Mouse (Mus musculus): ENCODE data around the gene Palld. TPM values are rescaled to one million over a fixed set of nuclear protein-coding genes. Genes with fewer than 3 reads are reported as not detected.

Gene Palld
- polyA plus RNA-seq, 1 experiment from 2014 or later, result 84.1 TPM

DNA sequence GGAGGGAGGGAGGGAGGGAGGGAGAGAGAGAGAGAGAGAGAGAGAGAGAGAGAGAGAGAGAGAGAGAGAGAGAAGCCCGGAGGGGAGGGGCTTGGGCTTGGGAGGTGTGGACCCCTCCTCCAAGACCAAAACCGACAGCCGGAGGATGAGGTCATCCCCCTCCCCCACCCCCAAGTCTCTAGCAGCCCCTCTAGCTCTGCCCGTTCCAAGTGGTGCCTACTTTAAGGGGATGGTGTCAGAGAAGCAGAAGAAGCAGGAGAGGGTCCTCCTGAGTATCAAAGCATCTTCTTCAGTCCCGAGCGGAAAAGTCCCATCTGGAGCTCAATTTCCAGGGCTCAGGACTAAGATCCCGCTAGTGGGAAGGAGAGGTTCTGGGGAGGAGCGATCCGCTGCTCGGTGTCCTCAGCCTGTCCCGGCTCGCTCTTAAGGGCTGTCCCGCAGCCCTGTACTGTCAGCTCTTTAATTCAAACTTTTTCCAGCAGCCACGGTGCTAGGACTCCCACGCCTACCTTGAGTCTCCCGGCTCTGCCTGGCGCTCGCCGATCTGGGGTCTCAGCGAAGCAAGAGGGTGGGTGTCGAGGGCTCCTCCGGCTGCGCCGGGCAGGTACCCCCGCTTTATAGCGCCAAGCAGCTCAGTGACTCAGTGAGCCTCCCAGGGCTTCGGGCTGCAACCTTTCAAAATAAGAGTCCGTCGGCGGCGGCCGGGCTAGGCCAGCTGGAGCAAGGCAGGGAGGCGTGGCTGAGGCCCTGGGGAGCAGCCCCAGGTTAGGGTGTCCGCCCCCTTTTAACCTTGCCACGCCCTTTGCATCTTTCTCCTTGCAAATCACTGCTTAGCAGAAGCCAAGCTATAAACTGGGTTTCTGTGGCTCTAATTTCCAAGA, 311.7 kb downstream of the Palld start:
- H3K4me3 ChIP-seq (ENCODE audit: low read length), result peak overlapping the region; percentile 78
- no peaks in the 10 kb centered on the region for H3K36me3 ChIP-seq (ENCODE audit: control insufficient read depth, insufficient read depth, low read length)
- H3K27me3 ChIP-seq (ENCODE audit: control insufficient read depth, insufficient read depth, low read depth, low read length), result no peaks in the 10 kb centered on the region
- peak overlapping the region; percentile 86 for H3K9ac ChIP-seq (ENCODE audit: low read length)
- peak; percentile 96 for ATAC-seq (ENCODE audit: low read depth)
- peak overlapping the region; percentile 76 for H3K4me2 ChIP-seq (ENCODE audit: low read depth, low read length)
- under 1% methylated on average over 34 of the region's 35 CpGs for WGBS
- H3K27ac ChIP-seq (ENCODE audit: low read length), result peak overlapping the region; percentile 98
- H3K4me1 ChIP-seq (replicated peaks; ENCODE audit: control insufficient read depth, insufficient read depth, low read length), result peaks cover 14% of the 10 kb centered on the region
- no peaks in the 10 kb centered on the region for H3K9me3 ChIP-seq (ENCODE audit: control insufficient read depth, low read length)

DNA sequence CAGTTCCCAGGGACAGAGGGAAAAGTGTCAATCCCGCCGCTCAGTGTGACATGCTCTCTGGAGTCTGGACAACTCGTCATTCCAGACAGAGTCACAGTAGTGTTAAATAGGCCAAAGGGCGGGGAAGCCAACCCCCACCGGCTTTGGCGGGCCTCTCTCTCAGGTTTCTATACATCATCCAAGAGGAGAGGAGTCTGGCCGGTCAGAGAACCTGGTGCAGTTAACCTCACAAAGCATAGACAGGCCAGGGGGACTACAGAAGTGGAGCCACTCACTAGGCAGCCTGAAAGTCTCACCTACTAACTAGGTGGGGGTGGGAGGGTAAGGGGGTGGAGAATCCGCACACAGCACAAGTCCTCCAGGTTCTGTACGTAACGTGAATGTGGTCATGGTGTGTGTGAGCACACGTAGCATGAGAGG, 312.5 kb downstream of the Palld start:
- Histone ChIP-seq H3K27me3 (ENCODE audit: control insufficient read depth, insufficient read depth, low read depth, low read length) (no peaks in the 10 kb centered on the region), H3K4me2 (ENCODE audit: low read depth, low read length) (peak overlapping the region; percentile 76), H3K9ac (ENCODE audit: low read length) (peak overlapping the region; percentile 59), H3K4me3 (ENCODE audit: low read length) (peak overlapping the region; percentile 78), H3K4me1 (replicated peaks; ENCODE audit: control insufficient read depth, insufficient read depth, low read length) (peaks cover 14% of the 10 kb centered on the region), H3K27ac (ENCODE audit: low read length) (peak overlapping the region; percentile 84), H3K9me3 (ENCODE audit: control insufficient read depth, low read length) (no peaks in the 10 kb centered on the region), H3K36me3 (ENCODE audit: control insufficient read depth, insufficient read depth, low read length) (no peaks in the 10 kb centered on the region)
- WGBS, result 3% methylated on average over 11 of the region's 11 CpGs
- peak; percentile 20 for ATAC-seq (ENCODE audit: low read depth)

DNA sequence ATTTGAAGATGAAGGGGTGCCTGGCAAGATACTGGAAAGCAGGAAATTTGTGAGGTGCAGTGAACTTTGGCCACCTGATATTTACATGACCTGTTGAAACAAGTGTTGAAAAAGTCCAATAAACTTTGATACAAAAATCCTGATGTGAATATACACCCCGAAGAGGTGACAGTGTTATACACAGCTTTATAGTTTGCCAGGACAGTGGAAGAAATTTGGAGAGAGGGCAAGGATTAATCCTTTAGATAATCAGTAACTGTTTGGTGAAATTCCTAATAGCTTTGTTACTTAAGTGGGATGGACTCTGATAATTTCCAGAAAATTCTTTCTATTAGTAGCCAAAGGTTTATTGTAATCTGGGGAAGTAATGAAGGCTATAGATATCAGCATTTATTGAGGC, 314.2 kb downstream of the Palld start:
- no peak overlapping the region for H3K27ac ChIP-seq (ENCODE audit: low read length)
- no peak overlapping the region for H3K4me3 ChIP-seq (ENCODE audit: low read length)
- no peaks in the 10 kb centered on the region for H3K27me3 ChIP-seq (ENCODE audit: control insufficient read depth, insufficient read depth, low read depth, low read length)
- H3K36me3 ChIP-seq (ENCODE audit: control insufficient read depth, insufficient read depth, low read length), result peaks cover 3% of the 10 kb centered on the region; the same call in 1 of the 2 replicates
- H3K4me2 ChIP-seq (ENCODE audit: low read depth, low read length), result no peak overlapping the region; the same call in 1 of the 2 replicates
- WGBS, result 67% methylated on average over 1 of the region's 1 CpGs
- H3K9me3 ChIP-seq (ENCODE audit: control insufficient read depth, low read length), result no peaks in the 10 kb centered on the region
- no peak overlapping the region for H3K9ac ChIP-seq (ENCODE audit: low read length)
- peaks cover 16% of the 10 kb centered on the region for H3K4me1 ChIP-seq (replicated peaks; ENCODE audit: control insufficient read depth, insufficient read depth, low read length)
- no peak for ATAC-seq (ENCODE audit: low read depth)

DNA sequence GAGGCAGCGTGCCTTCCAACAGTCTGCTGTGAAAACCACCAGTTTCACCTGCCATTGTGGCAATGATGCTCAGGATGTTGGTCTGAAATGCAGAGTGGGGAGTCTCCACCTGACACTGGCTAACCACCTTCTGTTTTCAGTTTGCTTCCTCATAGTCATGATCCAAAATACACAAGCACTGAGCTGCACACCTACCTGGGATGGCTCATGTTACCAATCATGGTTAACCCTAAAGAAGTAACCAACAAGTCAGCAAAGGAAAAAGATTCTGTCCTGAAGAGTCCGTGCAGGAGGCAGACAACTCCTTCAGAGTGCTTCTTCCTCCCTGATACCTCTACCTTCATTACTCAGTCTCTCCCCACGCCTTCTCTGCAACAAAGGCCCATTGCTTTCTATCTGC, 314.8 kb downstream of the Palld start:
- Histone ChIP-seq H3K27me3 (ENCODE audit: control insufficient read depth, insufficient read depth, low read depth, low read length) (no peaks in the 10 kb centered on the region), H3K27ac (ENCODE audit: low read length) (no peak overlapping the region), H3K36me3 (ENCODE audit: control insufficient read depth, insufficient read depth, low read length) (peaks cover 3% of the 10 kb centered on the region; the same call in 1 of the 2 replicates), H3K9me3 (ENCODE audit: control insufficient read depth, low read length) (no peaks in the 10 kb centered on the region), H3K4me1 (replicated peaks; ENCODE audit: control insufficient read depth, insufficient read depth, low read length) (peaks cover 16% of the 10 kb centered on the region), H3K9ac (ENCODE audit: low read length) (no peak overlapping the region), H3K4me3 (ENCODE audit: low read length) (no peak overlapping the region), H3K4me2 (ENCODE audit: low read depth, low read length) (no peak overlapping the region)
- 64% methylated on average over 3 of the region's 3 CpGs for WGBS
- ATAC-seq (ENCODE audit: low read depth), result no peak

DNA sequence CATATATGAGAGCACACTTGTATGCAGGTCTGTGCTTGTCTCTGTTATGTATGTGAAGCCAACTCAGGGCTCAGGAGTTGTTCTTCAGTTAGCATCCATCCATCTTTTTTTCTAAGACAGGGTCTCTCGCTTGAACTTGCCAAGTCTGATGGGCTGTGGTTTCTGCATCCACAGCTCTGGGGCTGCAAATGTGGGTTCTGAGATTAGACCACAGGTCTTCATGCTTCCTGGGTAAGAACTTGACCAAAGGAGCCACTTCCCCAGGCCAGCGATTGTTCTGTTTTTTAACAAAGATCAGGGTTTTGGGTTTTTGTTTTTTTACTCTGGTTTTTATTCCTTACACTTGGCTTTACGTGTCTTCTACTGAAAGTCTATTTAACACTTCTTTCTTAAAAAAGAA, 316.0 kb downstream of the Palld start:
- Histone ChIP-seq H3K4me2 (ENCODE audit: low read depth, low read length) (no peak overlapping the region), H3K4me3 (ENCODE audit: low read length) (no peak overlapping the region), H3K9me3 (ENCODE audit: control insufficient read depth, low read length) (no peaks in the 10 kb centered on the region), H3K4me1 (replicated peaks; ENCODE audit: control insufficient read depth, insufficient read depth, low read length) (peaks cover 12% of the 10 kb centered on the region), H3K9ac (ENCODE audit: low read length) (no peak overlapping the region), H3K36me3 (ENCODE audit: control insufficient read depth, insufficient read depth, low read length) (peaks cover 3% of the 10 kb centered on the region; the same call in 1 of the 2 replicates), H3K27ac (ENCODE audit: low read length) (no peak overlapping the region), H3K27me3 (ENCODE audit: control insufficient read depth, insufficient read depth, low read depth, low read length) (no peaks in the 10 kb centered on the region)
- 83% methylated on average over 3 of the region's 3 CpGs for WGBS
- no peak for ATAC-seq (ENCODE audit: low read depth)

DNA sequence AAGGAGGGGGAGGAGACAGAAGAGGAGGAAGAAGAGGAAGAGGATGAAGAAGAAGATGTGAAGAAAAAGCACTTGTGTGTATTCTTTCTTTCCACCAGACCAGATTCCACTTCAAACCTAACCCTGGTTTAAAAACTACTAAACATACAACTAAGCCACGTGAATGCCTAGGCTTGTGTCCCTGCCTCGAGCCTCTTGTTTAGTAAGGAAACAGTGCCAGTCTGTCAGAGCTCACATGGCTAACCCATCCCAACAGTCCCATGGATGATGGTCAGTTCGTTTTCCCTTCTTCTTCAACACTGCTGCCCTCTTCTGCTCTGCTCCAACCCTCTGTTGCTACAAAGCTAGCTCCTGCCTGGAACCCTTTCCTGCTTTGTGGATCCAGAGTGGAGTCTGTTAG, 316.7 kb downstream of the Palld start:
- no peak overlapping the region for H3K4me2 ChIP-seq (ENCODE audit: low read depth, low read length)
- no peak overlapping the region for H3K27ac ChIP-seq (ENCODE audit: low read length)
- H3K4me3 ChIP-seq (ENCODE audit: low read length), result no peak overlapping the region
- peaks cover 3% of the 10 kb centered on the region; the same call in 1 of the 2 replicates for H3K36me3 ChIP-seq (ENCODE audit: control insufficient read depth, insufficient read depth, low read length)
- H3K4me1 ChIP-seq (replicated peaks; ENCODE audit: control insufficient read depth, insufficient read depth, low read length), result peaks cover 10% of the 10 kb centered on the region
- no peak for ATAC-seq (ENCODE audit: low read depth)
- H3K27me3 ChIP-seq (ENCODE audit: control insufficient read depth, insufficient read depth, low read depth, low read length), result no peaks in the 10 kb centered on the region
- H3K9ac ChIP-seq (ENCODE audit: low read length), result no peak overlapping the region
- no peaks in the 10 kb centered on the region for H3K9me3 ChIP-seq (ENCODE audit: control insufficient read depth, low read length)
- 61% methylated on average over 3 of the region's 3 CpGs for WGBS

DNA sequence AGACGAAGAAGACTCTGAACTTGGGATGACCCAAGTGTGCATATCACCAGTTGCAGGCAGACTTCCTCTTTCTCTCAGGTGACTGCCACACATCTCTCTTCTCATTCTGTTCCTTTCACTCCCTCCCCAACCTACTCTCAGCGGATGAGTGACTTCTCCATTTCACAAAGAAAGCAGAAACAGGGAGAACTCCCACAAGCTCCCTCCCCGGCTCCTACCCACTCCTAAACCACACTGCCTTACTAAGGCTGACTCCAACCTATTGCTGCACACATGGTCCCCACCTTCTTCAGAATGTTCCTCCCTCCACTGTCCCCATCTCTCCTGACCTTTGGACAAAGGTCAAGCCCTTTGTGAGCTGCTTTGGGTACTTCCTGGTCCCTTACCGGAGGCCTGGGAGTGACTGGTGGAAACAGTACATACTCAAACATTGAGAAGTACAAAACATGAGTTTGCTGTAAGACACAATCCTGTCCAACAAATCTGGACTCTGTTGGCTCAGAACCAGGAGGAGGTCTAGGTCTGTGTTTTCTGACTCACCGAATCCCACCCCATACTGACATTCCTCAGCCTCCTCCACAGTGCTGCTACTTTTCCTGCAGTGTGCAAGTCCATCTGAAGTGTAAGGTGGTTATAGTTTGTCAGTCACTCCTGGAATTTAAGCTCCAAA, 317.6 kb downstream of the Palld start:
- ATAC-seq (ENCODE audit: low read depth), result peak; percentile 46; the same call in 1 of the 2 replicates
- WGBS, result 73% methylated on average over 5 of the region's 5 CpGs
- Histone ChIP-seq H3K9me3 (ENCODE audit: control insufficient read depth, low read length) (no peaks in the 10 kb centered on the region), H3K4me1 (replicated peaks; ENCODE audit: control insufficient read depth, insufficient read depth, low read length) (peaks cover 10% of the 10 kb centered on the region), H3K36me3 (ENCODE audit: control insufficient read depth, insufficient read depth, low read length) (peaks cover 3% of the 10 kb centered on the region; the same call in 1 of the 2 replicates), H3K27ac (ENCODE audit: low read length) (no peak overlapping the region), H3K4me3 (ENCODE audit: low read length) (no peak overlapping the region), H3K27me3 (ENCODE audit: control insufficient read depth, insufficient read depth, low read depth, low read length) (no peaks in the 10 kb centered on the region), H3K4me2 (ENCODE audit: low read depth, low read length) (no peak overlapping the region), H3K9ac (ENCODE audit: low read length) (no peak overlapping the region)

DNA sequence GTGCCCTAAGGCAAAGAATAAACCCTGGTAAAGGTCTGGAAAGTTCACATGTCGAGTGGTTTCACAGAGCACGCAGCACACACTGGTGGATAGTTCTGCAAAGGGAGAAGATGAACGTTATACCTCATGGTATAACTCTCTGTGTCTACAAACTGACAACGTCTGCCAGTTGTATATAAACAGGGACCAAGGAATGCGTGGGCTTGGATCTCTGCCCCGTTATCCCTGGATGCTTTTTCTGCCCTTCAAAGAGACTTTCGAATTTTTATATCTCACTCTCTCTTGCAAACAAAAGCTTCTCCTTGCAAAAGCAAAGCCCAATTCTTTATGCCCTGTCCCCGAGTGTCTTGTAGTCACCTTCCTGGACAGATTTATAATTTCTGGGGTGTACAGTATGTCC, 319.9 kb downstream of the Palld start:
- H3K9me3 ChIP-seq (ENCODE audit: control insufficient read depth, low read length), result no peaks in the 10 kb centered on the region
- peaks cover 6% of the 10 kb centered on the region for H3K4me1 ChIP-seq (replicated peaks; ENCODE audit: control insufficient read depth, insufficient read depth, low read length)
- H3K4me3 ChIP-seq (ENCODE audit: low read length), result no peak overlapping the region
- H3K4me2 ChIP-seq (ENCODE audit: low read depth, low read length), result no peak overlapping the region
- 46% methylated on average over 8 of the region's 8 CpGs for WGBS
- no peaks in the 10 kb centered on the region for H3K27me3 ChIP-seq (ENCODE audit: control insufficient read depth, insufficient read depth, low read depth, low read length)
- no peak for ATAC-seq (ENCODE audit: low read depth)
- H3K9ac ChIP-seq (ENCODE audit: low read length), result no peak overlapping the region
- H3K27ac ChIP-seq (ENCODE audit: low read length), result no peak overlapping the region
- peaks cover 5% of the 10 kb centered on the region for H3K36me3 ChIP-seq (ENCODE audit: control insufficient read depth, insufficient read depth, low read length)

DNA sequence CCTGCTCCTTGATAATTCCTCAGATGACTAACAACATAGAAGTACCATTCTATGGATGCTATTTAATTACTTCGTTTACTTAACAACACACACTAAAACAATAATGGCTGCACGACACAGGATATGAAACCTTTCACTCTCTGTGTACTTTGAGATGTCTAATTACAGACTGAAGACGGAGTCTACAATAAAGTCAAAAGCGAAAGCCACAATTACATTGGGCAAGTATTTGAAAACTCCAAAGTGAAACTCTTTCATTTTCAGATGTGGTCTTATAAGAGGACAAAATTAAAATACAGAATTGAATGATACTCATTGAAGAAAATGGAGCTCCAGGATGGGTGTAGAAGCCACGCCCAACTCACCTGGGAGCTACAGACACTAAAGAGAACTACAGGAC, 321.2 kb downstream of the Palld start:
- no peak overlapping the region for H3K27ac ChIP-seq (ENCODE audit: low read length)
- no peaks in the 10 kb centered on the region for H3K27me3 ChIP-seq (ENCODE audit: control insufficient read depth, insufficient read depth, low read depth, low read length)
- H3K36me3 ChIP-seq (ENCODE audit: control insufficient read depth, insufficient read depth, low read length), result peaks cover 5% of the 10 kb centered on the region
- H3K4me1 ChIP-seq (replicated peaks; ENCODE audit: control insufficient read depth, insufficient read depth, low read length), result peaks cover 6% of the 10 kb centered on the region
- no peak overlapping the region for H3K4me3 ChIP-seq (ENCODE audit: low read length)
- WGBS, result 84% methylated on average over 5 of the region's 5 CpGs
- ATAC-seq (ENCODE audit: low read depth), result no peak
- no peak overlapping the region for H3K9ac ChIP-seq (ENCODE audit: low read length)
- no peak overlapping the region for H3K4me2 ChIP-seq (ENCODE audit: low read depth, low read length)
- H3K9me3 ChIP-seq (ENCODE audit: control insufficient read depth, low read length), result no peaks in the 10 kb centered on the region
